Mouse (Mus musculus) bone marrow, adult 2 months (tissue): ENCODE measurements around the gene Adap1. TPM values are rescaled to one million over a fixed set of nuclear protein-coding genes. Genes with fewer than 3 reads are reported as not detected.

Source experiments
- H3K27ac ChIP-seq: fragments of 200-500 bp; 2 replicates; pipeline ENCODE4 v1.5.1; 2012; ENCODE audit warnings: low read depth, mild to moderate bottlenecking, control low read depth, inconsistent platforms, low read length; ENCODE audit not compliant: control insufficient read depth, poor library complexity, insufficient read depth
- H3K4me1 ChIP-seq: fragments of 200-500 bp; 2 replicates; pipeline ENCODE4 v1.6.1; 2011; ENCODE audit warnings: low read length; ENCODE audit not compliant: control insufficient read depth, insufficient read depth
- H3K4me3 ChIP-seq: fragments of 200-500 bp; replicated peaks from 2 replicates; pipeline ENCODE3; 2011; ENCODE audit warnings: mild to moderate bottlenecking, low read depth, low read length, control low read depth; ENCODE audit not compliant: control insufficient read depth
- CTCF ChIP-seq: fragments of 200-500 bp; IDR thresholded peaks from 2 replicates; pipeline ENCODE4 v1.5.1; 2011; ENCODE audit warnings: low read length, control low read depth; ENCODE audit not compliant: control insufficient read depth, insufficient read depth
- POLR2A ChIP-seq: fragments of 200-500 bp; IDR thresholded peaks from 2 replicates; pipeline ENCODE4 v1.6.1; 2011; ENCODE audit warnings: low read depth, mild to moderate bottlenecking, control low read depth, low read length, borderline replicate concordance; ENCODE audit not compliant: control insufficient read depth
- WGBS: fragments of 180-500 bp; shearing (Covaris S2); methylation state at CpG from one replicate; pipeline ENCODE4 v1.1.7; 2018; 5-methylcytosine and 5-hydroxymethylcytosine counted together
- polyA plus RNA-seq: library from polyadenylated mRNA; stranded (reverse); fragments of >200 nt; gene quantifications from 2 replicates; pipeline ENCODE4 v1.2.4, GENCODE M21; 2011; ENCODE audit warnings: low replicate concordance; ENCODE audit not compliant: missing spikeins, insufficient read depth, insufficient read length

Gene Adap1
- polyA plus RNA-seq, 1 experiment, result 26.4 TPM

DNA sequence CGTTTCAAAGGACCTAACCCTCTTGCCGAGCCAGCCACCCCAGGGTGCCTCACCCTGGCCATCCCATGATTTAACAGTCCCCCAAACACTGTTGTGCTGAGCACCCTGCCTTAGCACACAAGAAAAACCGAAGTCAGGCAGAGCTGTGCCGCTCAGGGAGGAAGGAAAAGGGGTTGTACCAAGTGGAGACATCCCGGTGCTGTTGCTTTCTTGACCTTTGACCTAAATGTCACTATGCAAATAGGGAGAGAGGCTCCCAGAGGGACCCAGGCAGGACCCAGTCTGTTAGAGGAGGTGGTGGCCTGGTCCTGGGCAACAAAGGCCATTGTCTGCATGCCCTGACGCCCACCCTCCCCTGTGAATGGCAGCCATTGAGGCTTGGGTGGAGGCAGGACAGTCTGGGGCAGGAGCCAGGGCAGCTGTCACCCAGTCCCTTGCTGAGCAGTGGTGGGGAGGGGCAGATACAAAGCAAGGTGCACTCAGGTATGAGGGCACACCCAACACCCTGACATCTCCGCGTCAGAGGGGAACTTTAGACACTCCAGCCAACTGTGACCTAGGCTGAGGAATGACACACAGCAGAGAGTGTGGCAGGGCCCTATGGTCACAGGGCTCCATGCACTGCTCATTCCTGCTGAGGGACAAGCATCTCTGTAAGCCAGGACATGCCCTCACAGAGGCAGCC, 39.9 kb downstream of the Adap1 start:
- Histone ChIP-seq H3K4me1 (peaks cover 20% of the 10 kb centered on the region), H3K27ac (peak overlapping the region; percentile 97), H3K4me3 (no peak overlapping the region)
- TF ChIP-seq CTCF (no peak), POLR2A (no peak)
- WGBS, result 29% methylated on average over 8 of the region's 8 CpGs

DNA sequence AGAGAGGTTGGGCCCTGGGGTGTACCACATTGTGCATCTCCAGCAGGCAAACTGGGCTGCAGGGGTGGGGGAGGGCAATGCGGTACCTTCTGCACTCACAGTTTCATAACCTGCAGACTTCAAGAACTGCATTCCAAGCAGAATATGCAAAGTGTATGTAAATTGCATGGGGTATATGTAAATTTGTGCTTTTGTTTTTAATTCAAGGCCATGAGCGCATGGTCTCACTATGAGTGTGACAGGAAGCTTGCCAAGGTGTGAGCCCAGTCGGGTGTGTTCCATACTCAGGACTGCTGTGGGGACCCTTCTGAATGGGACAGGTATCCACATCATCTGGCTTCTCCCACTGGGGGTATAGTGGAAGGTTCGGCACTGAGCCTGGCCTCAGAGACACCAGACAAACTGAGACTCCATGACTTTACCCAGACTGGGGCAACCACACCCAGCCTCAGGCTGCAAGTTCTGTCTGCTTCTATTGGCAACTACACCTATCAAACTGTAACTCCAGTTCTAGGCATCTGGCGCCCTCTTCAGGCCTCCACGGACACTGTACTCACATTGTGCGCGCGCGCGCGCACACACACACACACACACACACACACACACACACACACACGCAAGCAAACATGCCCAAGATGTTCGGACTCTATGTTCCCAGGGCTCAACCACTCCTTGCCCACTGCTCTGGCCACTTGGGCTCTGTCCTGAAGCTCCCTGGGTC, 41.8 kb downstream of the Adap1 start:
- Histone ChIP-seq H3K4me1 (peaks cover 19% of the 10 kb centered on the region), H3K4me3 (no peak overlapping the region), H3K27ac (no peak overlapping the region; the same call in 1 of the 2 replicates)
- TF ChIP-seq CTCF, result no peak
- TF ChIP-seq POLR2A, result no peak
- 91% methylated on average over 14 of the region's 14 CpGs for WGBS

DNA sequence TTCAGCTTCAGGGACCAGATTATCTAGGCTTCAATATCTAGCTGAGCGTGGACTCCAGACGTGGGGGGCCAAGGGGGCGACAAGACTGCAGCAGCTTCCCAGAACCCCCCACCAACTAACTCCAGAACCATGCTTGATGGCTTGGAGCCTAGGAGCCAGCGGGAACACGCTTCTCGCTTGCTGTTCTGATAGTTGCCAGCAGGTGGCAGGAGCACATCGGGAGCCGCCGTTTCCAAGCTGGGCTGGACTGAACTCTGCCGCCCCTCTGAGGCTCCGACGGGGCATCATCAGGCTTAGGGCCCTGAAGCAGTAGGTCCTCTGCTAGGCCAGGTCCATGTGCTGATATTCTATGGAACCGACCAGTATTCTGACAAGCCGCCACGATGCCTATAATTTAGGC, 43.2 kb downstream of the Adap1 start:
- no peak for TF ChIP-seq POLR2A
- peak; percentile 98 for TF ChIP-seq CTCF
- Histone ChIP-seq H3K27ac (no peak overlapping the region), H3K4me1 (peaks cover 17% of the 10 kb centered on the region), H3K4me3 (no peak overlapping the region)
- WGBS, result 5% methylated on average over 15 of the region's 15 CpGs

- H3K4me3 ChIP-seq, result no peak overlapping the region
- H3K27ac ChIP-seq, result no peak overlapping the region
- 66% methylated on average over 11 of the region's 11 CpGs for WGBS
- H3K4me1 ChIP-seq, result peaks cover 14% of the 10 kb centered on the region
- TF ChIP-seq POLR2A (no peak), CTCF (no peak)
These were observed 43.9 kb downstream of the Adap1 start for GRCm38 (mm10) chr5:139281373-139282112.

- no peak overlapping the region for H3K4me3 ChIP-seq
- TF ChIP-seq CTCF (no peak), POLR2A (no peak)
- no peaks in the 10 kb centered on the region for H3K4me1 ChIP-seq
- WGBS, result 66% methylated on average over 8 of the region's 8 CpGs
- no peak overlapping the region for H3K27ac ChIP-seq
These were observed 48.1 kb downstream of the Adap1 start for GRCm38 (mm10) chr5:139277287-139277686.

DNA sequence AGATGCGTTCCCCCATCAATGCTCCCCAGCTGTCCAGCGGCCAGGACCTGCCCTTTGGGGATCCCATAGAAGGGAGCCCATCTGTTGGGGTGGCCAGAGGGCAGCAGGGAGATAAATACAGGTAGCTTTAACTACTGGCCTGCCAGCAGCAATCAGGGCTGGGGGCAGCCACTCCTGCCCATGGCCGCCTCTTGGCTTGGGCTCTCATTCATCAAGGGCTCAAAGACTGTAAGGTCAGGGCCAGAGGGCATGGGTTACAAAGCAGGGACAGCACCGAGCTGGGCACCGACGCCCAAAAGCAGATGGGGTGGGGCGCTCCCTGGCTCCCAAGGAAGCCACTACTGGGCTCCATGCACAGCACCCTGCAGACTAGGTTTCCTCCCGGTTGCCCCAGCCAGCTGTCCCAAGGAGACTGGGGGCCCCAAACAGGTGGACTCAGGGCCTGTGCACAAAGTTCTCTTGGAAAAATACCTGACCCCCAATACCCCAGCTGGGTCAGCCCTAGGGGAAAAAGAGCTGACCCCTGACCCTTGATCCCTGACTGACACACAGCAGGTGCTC, 53.3 kb downstream of the Adap1 start:
- no peak overlapping the region for H3K27ac ChIP-seq

DNA sequence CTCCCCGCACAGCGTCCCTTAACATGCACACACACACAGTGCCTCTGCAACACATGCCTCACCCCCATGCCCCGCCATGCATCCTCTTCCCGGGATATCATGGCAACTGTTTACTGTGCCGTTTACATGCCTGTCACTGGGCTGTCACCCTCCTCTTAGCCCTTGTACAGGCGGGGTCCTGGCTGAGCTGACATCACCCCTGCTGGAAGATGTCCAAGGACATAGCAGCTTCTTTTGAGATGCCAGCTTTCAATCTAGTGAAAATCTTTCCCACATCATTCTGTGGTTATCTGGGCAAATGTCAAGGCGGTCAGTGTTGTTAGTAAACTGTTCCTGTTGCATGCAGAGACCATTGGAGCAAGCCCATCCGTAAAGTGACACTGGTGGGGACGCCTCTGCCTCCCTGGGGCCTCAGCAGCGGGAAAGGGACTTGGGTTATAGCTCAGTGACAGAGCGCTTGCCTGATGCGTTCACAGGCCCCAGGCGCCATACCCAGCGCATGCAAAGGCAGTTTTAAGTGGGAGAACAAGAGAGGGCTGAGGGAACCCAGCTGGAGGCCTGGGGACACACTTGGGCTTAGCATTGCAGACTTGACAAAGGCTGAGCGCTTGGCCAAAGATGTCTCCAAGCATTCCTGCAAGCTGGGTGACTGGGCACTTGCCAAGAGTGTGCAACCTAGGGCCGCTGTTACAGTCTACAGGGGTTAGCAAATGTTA, 54.5 kb downstream of the Adap1 start:
- no peak overlapping the region for H3K27ac ChIP-seq
- H3K4me3 ChIP-seq, result no peak overlapping the region
- TF ChIP-seq CTCF (no peak), POLR2A (no peak)
- 84% methylated on average over 16 of the region's 16 CpGs for WGBS
- no peaks in the 10 kb centered on the region for H3K4me1 ChIP-seq

More for the DNA sequence above, 53.3 kb downstream of the Adap1 start:
- no peak for TF ChIP-seq POLR2A
- TF ChIP-seq CTCF, result no peak
- no peak overlapping the region for H3K4me3 ChIP-seq
- no peaks in the 10 kb centered on the region for H3K4me1 ChIP-seq
- 79% methylated on average over 8 of the region's 8 CpGs for WGBS

- 68% methylated on average over 4 of the region's 4 CpGs for WGBS
- Histone ChIP-seq H3K4me1 (no peaks in the 10 kb centered on the region), H3K4me3 (no peak overlapping the region), H3K27ac (no peak overlapping the region)
- no peak for TF ChIP-seq POLR2A
- no peak for TF ChIP-seq CTCF
These were observed 57.8 kb downstream of the Adap1 start for GRCm38 (mm10) chr5:139267661-139268060.
